10 mouse cellular contexts compared by ENCODE assay signal in genomic region chr3:134390472-134391336, GRCm38 (mm10).
DNase-seq lines count a peak whose midpoint lies in the region; ATAC-seq lines count a peak whose summit lies in the region.
"Had no signal": no experiment of that assay in that cellular context is flagged by ENCODE, and none has a peak within 500 bp of the region (broad histone marks: within the 10 kb centered on the region; RNA-seq: fewer than 3 reads in every experiment).

No protein-coding gene starts in this region.

- DNase-seq in forebrain, embryonic 11.5 days (ENCODE audit: low spot score) = no peak
- peak; percentile 2 to 20 for DNase-seq in left cerebral cortex, postnatal 25 days (ENCODE audit: low spot score in 2 of 2)
- DNase-seq in left cerebral cortex, postnatal 36 days (ENCODE audit: low spot score in 2 of 2) = no peak
- DNase-seq in cerebellum, adult 8-10 months = peak; percentile 8
- DNase-seq in layer of hippocampus, postnatal 36 days = peak; percentile 3 to 8
- no peak for DNase-seq in spleen, postnatal 36 days (ENCODE audit: low spot score in 2 of 2)
- no peak for DNase-seq in lung, postnatal 14 days

- no peaks in the 10 kb centered on the region for H3K36me3 ChIP-seq in forebrain, embryonic 13.5 days (ENCODE audit: poor library complexity, severe bottlenecking)
- no peaks in the 10 kb centered on the region for H3K36me3 ChIP-seq in forebrain, embryonic 11.5 days (ENCODE audit: control insufficient read depth, insufficient read depth, low read length)
- H3K36me3 ChIP-seq: liver, embryonic 15.5 days had no signal

- no peaks in the 10 kb centered on the region for H3K9me3 ChIP-seq in forebrain, embryonic 13.5 days (replicated peaks)
- no peaks in the 10 kb centered on the region for H3K9me3 ChIP-seq in forebrain, embryonic 11.5 days (ENCODE audit: control insufficient read depth, low read length)
- H3K9me3 ChIP-seq: liver, embryonic 15.5 days had no signal

- H3K27ac ChIP-seq in forebrain, embryonic 13.5 days = no peak overlapping the region
- no peak overlapping the region for H3K27ac ChIP-seq in forebrain, embryonic 11.5 days (ENCODE audit: low read depth, low read length)
- H3K27ac ChIP-seq: kidney, postnatal 0 days; liver, embryonic 15.5 days had no signal

- H3K4me1 ChIP-seq in forebrain, embryonic 13.5 days = no peaks in the 10 kb centered on the region
- H3K4me1 ChIP-seq in forebrain, embryonic 11.5 days (replicated peaks; ENCODE audit: control insufficient read depth, insufficient read depth, low read length) = no peaks in the 10 kb centered on the region
- H3K4me1 ChIP-seq: liver, embryonic 15.5 days had no signal

- intact Hi-C loops in left cerebral cortex, postnatal 25 days (cut with DNase I) = no loop called here
- intact Hi-C loops in left cerebral cortex, postnatal 36 days (cut with DNase I) = no loop called here

- no peak overlapping the region for H3K4me3 ChIP-seq in forebrain, embryonic 13.5 days
- H3K4me3 ChIP-seq in forebrain, embryonic 11.5 days (ENCODE audit: low read depth, low read length) = no peak overlapping the region
- H3K4me3 ChIP-seq: liver, embryonic 15.5 days had no signal

- H3K9ac ChIP-seq in forebrain, embryonic 13.5 days = no peak overlapping the region
- no peak overlapping the region for H3K9ac ChIP-seq in forebrain, embryonic 11.5 days (ENCODE audit: low read length)
- H3K9ac ChIP-seq: liver, embryonic 15.5 days had no signal

- no peaks in the 10 kb centered on the region for H3K27me3 ChIP-seq in forebrain, embryonic 13.5 days
- H3K27me3 ChIP-seq in forebrain, embryonic 11.5 days (ENCODE audit: control insufficient read depth, insufficient read depth, low read length) = no peaks in the 10 kb centered on the region
- H3K27me3 ChIP-seq: liver, embryonic 15.5 days had no signal

- 65% methylated on average over 4 of the region's 4 CpGs for WGBS in forebrain, embryonic 13.5 days
- WGBS in forebrain, embryonic 11.5 days = 78% methylated on average over 4 of the region's 4 CpGs

- peak; percentile 93 for ATAC-seq in forebrain, embryonic 13.5 days
- no peak for ATAC-seq in forebrain, embryonic 11.5 days (replicated peaks; ENCODE audit: low FRiP score)

- no peak overlapping the region for H3K4me2 ChIP-seq in forebrain, embryonic 13.5 days
- no peak overlapping the region for H3K4me2 ChIP-seq in forebrain, embryonic 11.5 days (ENCODE audit: low read depth, low read length, severe bottlenecking)
- H3K4me2 ChIP-seq: liver, embryonic 15.5 days had no signal

Comparison
In these comparisons a context has a peak if more than half of its experiments do, and no peak if none do; other contexts are left out.
1. DNase-seq: peak in left cerebral cortex, postnatal 25 days (2 of 2), cerebellum, adult 8-10 months (single experiment) and layer of hippocampus, postnatal 36 days (2 of 2); none in forebrain, embryonic 11.5 days (single experiment), left cerebral cortex, postnatal 36 days (0 of 2), spleen, postnatal 36 days (0 of 2) and lung, postnatal 14 days (single experiment).